In the genomic region with DNA sequence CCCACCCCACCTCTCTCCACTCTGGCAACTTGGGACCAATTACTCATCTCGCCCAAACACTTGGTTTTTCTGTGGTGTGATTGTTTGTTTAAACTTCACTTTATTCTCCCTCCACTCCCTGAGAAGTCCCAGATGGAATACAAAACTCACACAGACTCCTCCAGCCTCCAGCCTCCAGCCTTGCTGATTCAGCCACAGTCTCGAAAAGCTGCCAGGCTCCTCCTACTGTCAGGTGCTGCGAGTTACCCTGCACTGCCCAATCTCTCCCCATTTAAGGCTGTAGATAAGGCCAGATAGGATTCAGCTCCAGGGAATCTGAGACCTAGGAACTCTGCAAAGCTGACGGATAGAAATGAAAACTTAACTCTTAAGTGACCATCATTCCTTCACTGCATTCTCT, we compare ENCODE assay signal across 11 mouse cellular contexts.
DNase-seq lines count a peak whose midpoint lies in the region; ATAC-seq lines count a peak whose summit lies in the region.
"Had no signal": no experiment of that assay in that cellular context is flagged by ENCODE, and none has a peak within 500 bp of the region (broad histone marks: within the 10 kb centered on the region; RNA-seq: fewer than 3 reads in every experiment).

No protein-coding gene starts in this region.

- peak; percentile 6 for DNase-seq in layer of hippocampus, adult 9-11 months
- DNase-seq in layer of hippocampus, adult 9-10 months (ENCODE audit: low spot score): no peak
- DNase-seq in NIH3T3 (ENCODE audit: low read depth): peak; percentile 12
- DNase-seq in embryo, embryonic 10.5 days (ENCODE audit: low spot score): peak; percentile 59
- no peak for DNase-seq in limb, embryonic 10.5 days (ENCODE audit: low spot score)
- no peak for DNase-seq in thymus, postnatal 4 days
- DNase-seq: gastrocnemius, postnatal 36 days; retina, postnatal 1 day; thymus, postnatal 14 days had no signal

- H3K9me3 ChIP-seq in limb, embryonic 10.5 days (replicated peaks): no peaks in the 10 kb centered on the region
- H3K9me3 ChIP-seq: hindbrain, embryonic 15.5 days had no signal

- no peak overlapping the region for H3K4me3 ChIP-seq in limb, embryonic 10.5 days
- H3K4me3 ChIP-seq: hindbrain, embryonic 15.5 days had no signal

- no peak for ATAC-seq in megakaryocyte, adult 5-6 weeks (ENCODE audit: poor library complexity, severe bottlenecking)

- H3K27ac ChIP-seq in limb, embryonic 10.5 days: peak overlapping the region; percentile 14; the same call in 1 of the 2 replicates
- H3K27ac ChIP-seq: hindbrain, embryonic 15.5 days had no signal

- H3K27me3 ChIP-seq in limb, embryonic 10.5 days (ENCODE audit: low read depth, poor library complexity, severe bottlenecking): no peaks in the 10 kb centered on the region
- H3K27me3 ChIP-seq: hindbrain, embryonic 15.5 days had no signal

- H3K36me3 ChIP-seq in limb, embryonic 10.5 days: no peaks in the 10 kb centered on the region
- H3K36me3 ChIP-seq: hindbrain, embryonic 15.5 days had no signal

- WGBS in limb, embryonic 10.5 days: 7% methylated on average over 4 of the region's 4 CpGs

- H3K4me1 ChIP-seq in limb, embryonic 10.5 days: peaks cover 31% of the 10 kb centered on the region

Comparison
In these comparisons a context has a peak if more than half of its experiments do, and no peak if none do; other contexts are left out.
1. DNase-seq: peak in layer of hippocampus, adult 9-11 months (single experiment), NIH3T3 (single experiment) and embryo, embryonic 10.5 days (single experiment); none in layer of hippocampus, adult 9-10 months (single experiment), limb, embryonic 10.5 days (single experiment) and thymus, postnatal 4 days (single experiment).